Mouse (Mus musculus) embryo, embryonic 10 days (tissue): Measurements from ENCODE around the gene Zfp790.

ENCODE experiments used
- DNase-seq: peaks from one replicate; pipeline ENCODE4 v3.0.0-alpha.2; 2015; ENCODE audit warnings: low spot score

Gene Zfp790

GRCm38 (mm10) chr7:29815910-29816429, at the start of gene Zfp790:
Gene Zfp790, plus strand, starts transcription at chr7:29816114.
- peak; percentile 98 for DNase-seq

- DNase-seq: peak; percentile 90
Measured at GRCm38 (mm10) chr7:29767058-29767686, 48.7 kb upstream of the Zfp790 start.

GRCm38 (mm10) chr7:29768090-29768900, 47.6 kb upstream of the Zfp790 start, which contains the start of gene Zfp84:
Gene Zfp84, plus strand, starts transcription at chr7:29768552.
- DNase-seq: peak; percentile 97

- DNase-seq: peak; percentile 16
Measured at GRCm38 (mm10) chr7:29768980-29769379, 46.9 kb upstream of the Zfp790 start.

GRCm38 (mm10) chr7:29773503-29773902, 42.4 kb upstream of the Zfp790 start:
- DNase-seq: no peak

DNA sequence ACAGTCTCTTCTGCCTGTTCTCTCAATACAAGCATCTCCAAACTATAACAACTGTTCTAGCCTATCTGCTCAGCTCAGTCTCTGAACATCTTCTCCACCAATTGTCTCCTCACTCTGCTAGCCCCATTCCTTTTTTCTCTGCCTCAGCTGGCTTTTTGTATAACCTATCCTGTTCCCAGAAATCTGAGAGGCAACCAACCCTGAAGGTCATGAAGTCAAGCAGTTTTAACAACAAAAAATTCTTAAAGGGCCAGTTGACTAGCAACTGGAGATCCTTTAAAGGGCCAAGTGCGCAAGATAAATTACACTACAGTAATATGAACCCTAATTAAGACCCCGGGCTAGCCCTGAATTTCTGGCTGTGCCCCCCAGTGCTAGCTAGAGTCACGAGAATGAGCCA, 41.5 kb upstream of the Zfp790 start:
- DNase-seq: no peak

- no peak for DNase-seq
Measured at GRCm38 (mm10) chr7:29776568-29776967, 39.3 kb upstream of the Zfp790 start.

DNA sequence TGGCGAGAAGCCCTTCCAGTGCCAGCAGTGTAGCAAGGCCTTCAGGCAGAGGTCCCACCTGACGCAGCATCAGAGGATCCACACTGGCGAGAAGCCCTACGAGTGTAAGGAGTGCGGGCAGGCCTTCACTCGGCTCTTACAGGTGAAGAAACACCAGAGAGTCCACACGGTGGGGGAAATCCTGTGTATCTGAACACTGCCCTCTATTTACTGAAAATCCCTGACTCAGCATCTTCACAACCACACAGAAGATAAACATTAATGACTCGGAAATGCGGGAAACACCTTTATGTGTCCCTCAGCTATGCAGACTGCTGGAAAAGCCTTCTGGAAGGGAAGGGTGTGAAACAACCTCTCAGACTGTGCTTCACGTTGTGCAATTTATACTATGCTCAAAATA, 38.5 kb upstream of the Zfp790 start:
- no peak for DNase-seq

GRCm38 (mm10) chr7:29783871-29784551, 31.9 kb upstream of the Zfp790 start, which contains the start of gene Zfp30:
Gene Zfp30, plus strand, starts transcription at chr7:29783998.
- DNase-seq: peak; percentile 95

DNA sequence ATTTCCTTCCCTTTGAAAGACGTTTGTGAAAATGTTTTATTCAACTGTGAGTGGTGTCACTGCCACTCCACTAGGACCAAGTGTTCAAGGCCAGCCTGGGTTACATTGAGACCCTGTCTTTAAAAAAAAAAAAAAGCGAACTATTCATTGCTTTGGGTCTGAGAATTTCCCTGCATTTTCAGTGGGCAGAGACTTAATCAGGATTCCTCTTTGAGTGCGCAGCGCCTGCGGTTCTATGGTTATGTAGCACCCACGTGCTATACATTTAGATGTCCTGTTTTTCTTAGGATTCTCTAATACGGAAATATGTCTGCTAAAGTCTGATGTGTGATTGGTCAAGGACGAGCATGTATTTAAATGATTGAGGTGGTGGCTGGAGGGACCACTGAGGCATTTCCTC, 30.9 kb upstream of the Zfp790 start:
- no peak for DNase-seq

DNA sequence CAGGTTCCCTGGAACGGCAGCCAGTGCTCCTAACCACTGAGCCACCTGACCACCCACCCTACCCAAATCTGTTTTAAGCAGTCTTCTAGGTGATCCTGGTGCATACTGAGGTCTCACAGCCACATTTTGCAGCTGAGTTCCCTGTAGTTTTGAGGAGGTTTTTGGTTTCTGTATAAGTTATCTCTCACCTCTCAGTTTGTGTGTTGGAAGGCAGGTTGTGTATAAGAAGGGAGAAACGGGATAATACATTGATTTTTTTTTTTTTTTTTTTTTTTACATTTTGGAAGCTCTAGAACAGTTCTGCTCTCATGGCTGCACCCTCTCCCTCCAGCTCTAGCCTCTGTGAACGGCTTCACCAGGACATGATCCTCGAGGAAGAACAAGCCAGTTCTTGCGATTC, 30.0 kb upstream of the Zfp790 start:
- no peak for DNase-seq

DNA sequence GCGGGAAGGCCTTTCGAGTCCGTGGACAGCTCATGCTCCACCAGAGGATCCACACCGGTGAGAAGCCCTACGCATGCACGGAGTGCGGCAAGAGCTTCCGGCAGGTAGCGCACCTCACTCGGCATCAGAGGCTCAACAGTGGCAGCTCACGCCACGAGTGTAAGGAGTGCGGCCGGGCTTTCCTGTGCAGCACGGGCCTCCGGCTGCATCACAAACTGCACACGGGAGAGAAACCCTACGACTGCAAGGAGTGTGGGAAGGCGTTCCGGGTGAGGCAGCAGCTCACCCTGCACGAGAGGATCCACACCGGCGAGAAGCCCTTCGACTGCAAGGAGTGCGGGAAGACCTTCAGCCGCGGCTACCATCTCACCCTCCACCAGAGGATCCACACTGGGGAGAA, 23.0 kb upstream of the Zfp790 start:
- DNase-seq: peak; percentile 9

DNA sequence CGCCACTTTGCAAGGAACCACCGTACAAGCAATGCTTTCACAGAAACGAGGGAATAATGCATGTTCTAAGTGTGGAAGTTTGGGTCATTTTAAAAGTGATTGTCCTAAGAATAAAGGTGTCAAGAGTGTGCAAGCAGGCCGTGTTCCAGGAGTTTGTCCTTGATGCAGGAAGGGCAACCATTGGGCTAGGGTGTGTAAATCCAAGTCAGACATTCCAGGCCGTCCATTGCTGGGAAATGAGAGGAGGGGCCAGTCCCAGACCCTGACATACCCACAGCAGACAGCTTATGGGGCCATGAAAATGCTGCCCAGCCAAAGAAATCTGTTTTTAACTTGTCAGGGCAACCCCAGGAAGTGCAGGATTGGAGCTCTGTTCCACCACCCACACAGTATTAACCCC, 8.9 kb upstream of the Zfp790 start:
- DNase-seq: no peak

DNA sequence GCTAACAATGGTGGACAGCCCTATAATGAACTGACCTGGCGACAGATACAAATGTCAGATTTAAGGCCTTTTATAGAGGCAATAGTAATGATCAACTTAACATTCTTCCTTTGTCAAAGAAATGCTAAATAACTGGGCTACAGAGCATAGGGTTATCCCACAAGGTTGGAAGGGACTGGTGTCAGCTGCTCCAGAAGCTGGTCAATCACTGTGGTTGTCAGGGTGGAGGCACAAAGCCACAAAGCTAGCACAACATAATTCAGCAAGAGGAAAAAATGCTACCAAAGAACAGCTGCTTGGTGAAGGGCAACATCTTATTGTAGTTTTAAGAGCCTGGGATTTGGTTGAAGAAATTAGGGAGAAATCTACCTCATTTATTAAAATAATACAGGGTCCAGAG, 3.7 kb upstream of the Zfp790 start:
- no peak for DNase-seq

DNA sequence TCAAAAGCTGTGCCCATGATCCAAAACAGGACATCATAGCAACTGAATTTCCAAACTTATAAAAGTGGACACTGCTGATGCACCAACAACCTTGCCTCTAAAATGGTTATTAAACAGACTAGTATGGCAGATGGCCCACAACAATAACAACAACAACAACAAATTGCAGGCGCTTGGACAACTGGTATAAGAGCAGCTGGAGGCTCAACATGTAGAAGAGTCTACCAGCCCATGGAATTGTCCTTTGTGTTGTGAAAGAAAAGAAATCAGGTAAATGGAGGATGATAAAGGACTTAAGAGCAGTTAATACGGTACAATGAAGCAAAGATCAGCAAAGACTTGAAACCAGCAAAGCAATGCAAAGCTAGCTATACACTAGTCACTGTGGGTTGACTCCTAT, 1.5 kb upstream of the Zfp790 start:
- DNase-seq: no peak

- peak; percentile 10 for DNase-seq
Measured at GRCm38 (mm10) chr7:29815061-29815784, 691 bp upstream of the Zfp790 start.

- DNase-seq: peak; percentile 93
Measured at GRCm38 (mm10) chr7:29818619-29819254, 2.8 kb downstream of the Zfp790 start.

DNA sequence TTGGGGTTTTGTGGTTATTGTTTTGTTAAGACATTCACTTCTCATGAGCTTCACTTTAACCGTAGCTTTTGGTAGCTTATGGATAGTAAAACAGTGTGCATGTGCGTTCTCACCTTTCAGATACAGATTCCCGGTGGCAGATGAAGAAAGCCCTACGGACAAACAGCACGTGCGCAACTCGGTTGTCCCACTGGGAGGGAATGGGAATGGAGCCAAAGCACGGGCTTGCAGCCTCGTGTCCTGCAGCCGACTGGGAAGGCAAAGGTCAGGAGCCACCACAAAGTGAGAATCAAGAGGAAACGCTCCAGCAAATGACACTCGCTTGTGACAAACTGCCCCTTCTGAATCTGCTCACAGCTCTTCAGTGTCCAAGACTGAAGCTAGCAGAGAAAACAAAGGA, 12.1 kb downstream of the Zfp790 start:
- no peak for DNase-seq

DNA sequence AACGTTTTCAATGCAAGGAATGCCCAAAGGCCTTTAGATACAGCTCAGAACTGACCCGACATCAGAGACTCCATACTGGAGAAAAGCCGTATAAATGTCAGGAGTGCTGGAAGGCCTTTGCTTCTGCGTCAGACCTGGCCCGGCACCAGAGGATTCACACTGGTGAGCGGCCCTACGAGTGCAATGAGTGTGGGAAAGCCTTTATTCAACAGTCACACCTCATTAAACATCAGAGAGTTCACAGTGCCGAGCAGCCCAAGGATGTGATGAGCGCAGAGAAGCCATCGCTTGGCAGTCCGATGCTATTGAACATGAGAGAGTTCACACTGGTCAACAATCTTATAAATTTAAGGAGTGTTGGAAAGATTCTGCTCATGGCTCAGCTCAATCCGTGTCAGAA, 13.9 kb downstream of the Zfp790 start:
- no peak for DNase-seq

- DNase-seq: no peak
Measured at GRCm38 (mm10) chr7:29836816-29837215, 20.9 kb downstream of the Zfp790 start.

GRCm38 (mm10) chr7:29839256-29839655, 23.3 kb downstream of the Zfp790 start:
- DNase-seq: no peak
